ENCODE assay signal across 8 mouse cellular contexts in the genomic region with DNA sequence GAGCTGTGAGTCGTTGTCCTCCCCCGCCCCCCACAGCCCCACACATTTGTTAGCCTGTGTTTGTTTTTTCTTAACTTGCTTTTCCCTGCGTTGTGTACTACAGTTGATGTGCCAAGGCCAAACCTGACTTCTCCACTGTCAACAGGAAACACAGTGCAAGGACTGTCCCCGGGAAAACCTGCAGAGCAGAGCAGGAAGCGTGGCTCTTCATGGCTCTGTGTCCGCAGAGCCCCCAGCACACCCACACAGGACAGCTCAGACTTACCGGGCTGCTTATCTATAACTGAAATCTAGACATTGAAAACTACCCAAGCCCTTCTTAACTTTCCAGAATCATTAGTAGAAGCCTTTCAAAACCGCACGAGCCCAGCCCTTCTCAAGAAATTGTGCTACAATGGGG. TPM values are rescaled to one million over a fixed set of nuclear protein-coding genes. Genes with fewer than 3 reads are reported as not detected.
DNase-seq lines count a peak whose midpoint lies in the region; ATAC-seq lines count a peak whose summit lies in the region.

No protein-coding gene starts in this region.

- ATAC-seq in erythroid progenitor cell, adult 5-6 weeks (replicated peaks; ENCODE audit: low FRiP score, poor library complexity, severe bottlenecking), result no peak

- peak; percentile 21 for DNase-seq in adrenal gland, adult 8-10 months
- DNase-seq in adrenal gland, adult 18-20 months (ENCODE audit: low spot score in 2 of 2), result no peak
- DNase-seq in thymus, postnatal 14 days, result peak; percentile 28
- no peak for DNase-seq in thymus, postnatal 10 days (ENCODE audit: low spot score in 2 of 2)
- DNase-seq in kidney, postnatal 10 days, result peak; percentile 49
- DNase-seq in gastrocnemius, postnatal 10 days, result no peak
- DNase-seq in embryo, embryonic 10.5 days (ENCODE audit: low spot score), result no peak

RNA-seq across cellular contexts. Expression of a gene that starts 31.8 kb away (rescaled TPM):
- total RNA-seq in adrenal gland, adult 8-10 months (2022), result 10 to 100 TPM; 10.0 to 20.2 (median 12.3) TPM
- total RNA-seq in adrenal gland, adult 18-20 months (2021), result 1 to 10 TPM; 6.1 to 8.6 TPM
- not detected in 2 replicates for total RNA-seq in erythroid progenitor cell, adult 5-6 weeks (2015; ENCODE audit: low replicate concordance)
- total RNA-seq in erythroid progenitor cell, adult 5-6 weeks (2017; ENCODE audit: low replicate concordance), result 1.3 and 1.4 TPM in 2 replicates
- total RNA-seq in gastrocnemius, postnatal 10 days (2021), result 1 to 10 TPM; 5.3 to 6.1 TPM

Comparison
In these comparisons a context has a peak if more than half of its experiments do, and no peak if none do; other contexts are left out.
1. DNase-seq: peak in adrenal gland, adult 8-10 months (single experiment), thymus, postnatal 14 days (single experiment) and kidney, postnatal 10 days (single experiment); none in adrenal gland, adult 18-20 months (0 of 2), thymus, postnatal 10 days (0 of 2), gastrocnemius, postnatal 10 days (single experiment) and embryo, embryonic 10.5 days (single experiment).